Mouse (Mus musculus) c-Kit-negative CD71-positive TER-119-positive erythroid progenitor cells, embryonic 14.5 days (primary cell): ENCODE measurements around the gene Gabbr2.

Experiments used
- DNase-seq: peaks from one replicate; pipeline ENCODE4 v3.0.0-alpha.2; 2013; ENCODE audit warnings: low read depth, low spot score

Gabbr2 gene

GRCm38 (mm10) chr4:46866070-46866469 lies 125.6 kb downstream of the Gabbr2 start:
- DNase-seq = no peak

GRCm38 (mm10) chr4:46863721-46864120 lies 128.0 kb downstream of the Gabbr2 start:
- no peak for DNase-seq

GRCm38 (mm10) chr4:46862677-46863076 lies 129.0 kb downstream of the Gabbr2 start:
- DNase-seq = no peak

GRCm38 (mm10) chr4:46860586-46860985 lies 131.1 kb downstream of the Gabbr2 start:
- no peak for DNase-seq

- DNase-seq = no peak
Measured at GRCm38 (mm10) chr4:46858899-46859298, 132.8 kb downstream of the Gabbr2 start.

- peak; percentile 39 for DNase-seq
Measured at GRCm38 (mm10) chr4:46856145-46856544, 135.5 kb downstream of the Gabbr2 start.

GRCm38 (mm10) chr4:46854686-46855385 lies 136.8 kb downstream of the Gabbr2 start:
- peak; percentile 51 for DNase-seq

- peak; percentile 93 for DNase-seq
Measured at GRCm38 (mm10) chr4:46853852-46854460, 137.7 kb downstream of the Gabbr2 start.

GRCm38 (mm10) chr4:46847745-46848144 lies 143.9 kb downstream of the Gabbr2 start:
- no peak for DNase-seq

- DNase-seq = no peak
Measured at GRCm38 (mm10) chr4:46846396-46846795, 145.3 kb downstream of the Gabbr2 start.

- DNase-seq = no peak
Measured at GRCm38 (mm10) chr4:46844982-46845643, 146.6 kb downstream of the Gabbr2 start.

- DNase-seq = no peak
Measured at GRCm38 (mm10) chr4:46844567-46844966, 147.1 kb downstream of the Gabbr2 start.

- DNase-seq = no peak
Measured at GRCm38 (mm10) chr4:46842596-46842995, 149.1 kb downstream of the Gabbr2 start.

- no peak for DNase-seq
Measured at GRCm38 (mm10) chr4:46840146-46840545, 151.5 kb downstream of the Gabbr2 start.

- DNase-seq = no peak
Measured at GRCm38 (mm10) chr4:46837362-46837761, 154.3 kb downstream of the Gabbr2 start.

- no peak for DNase-seq
Measured at GRCm38 (mm10) chr4:46836065-46836464, 155.6 kb downstream of the Gabbr2 start.

GRCm38 (mm10) chr4:46835064-46835463 lies 156.6 kb downstream of the Gabbr2 start:
- no peak for DNase-seq

- DNase-seq = no peak
Measured at GRCm38 (mm10) chr4:46832834-46833544, 158.7 kb downstream of the Gabbr2 start.

- DNase-seq = no peak
Measured at GRCm38 (mm10) chr4:46829656-46830055, 162.0 kb downstream of the Gabbr2 start.

GRCm38 (mm10) chr4:46828141-46828571 lies 163.5 kb downstream of the Gabbr2 start:
- no peak for DNase-seq

- DNase-seq = no peak
Measured at GRCm38 (mm10) chr4:46827471-46827870, 164.2 kb downstream of the Gabbr2 start.
